Mouse (Mus musculus) cerebellum, adult 11 months (tissue): ENCODE measurements around the gene Gm20708.
"Not testable (repeated sequence)": the region's sequence is repeated elsewhere in the genome, so short reads cannot be mapped to it uniquely, and the experiment has no call there.

Source experiments
- DNase-seq: peaks from one replicate; pipeline ENCODE4 v3.0.0; 2022

The Gm20708 gene

GRCm38 (mm10) chr11:117814704-117815366 lies 5.4 kb downstream of the Gm20708 start:
- no peak for DNase-seq

DNA sequence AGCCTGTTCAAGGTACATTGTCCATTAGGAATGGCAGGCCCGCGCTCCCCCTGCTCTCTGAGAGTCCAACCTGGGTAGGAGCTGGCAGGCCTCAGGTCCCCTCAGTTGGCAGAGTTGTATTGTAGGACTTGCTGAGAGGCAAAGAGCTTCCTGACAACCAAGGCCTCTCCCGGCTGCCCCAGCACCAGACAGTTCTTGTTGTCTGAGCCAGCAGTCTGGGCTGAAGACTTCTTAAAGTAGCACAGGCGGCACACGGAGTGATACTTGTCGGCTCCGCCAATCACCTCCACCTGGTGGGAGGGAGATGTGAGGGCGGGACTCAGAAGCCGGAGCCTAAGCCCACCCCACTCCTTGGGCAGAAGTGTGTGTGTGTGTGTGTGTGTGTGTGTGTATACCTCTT lies 6.4 kb downstream of the Gm20708 start:
- DNase-seq, result not testable (repeated sequence)

- DNase-seq, result no peak
Observed at GRCm38 (mm10) chr11:117816389-117816996, 7.0 kb downstream of the Gm20708 start.

- no peak for DNase-seq
Observed at GRCm38 (mm10) chr11:117819095-117819494, 9.6 kb downstream of the Gm20708 start.

- DNase-seq, result no peak
Observed at GRCm38 (mm10) chr11:117820173-117820572, 10.7 kb downstream of the Gm20708 start.

GRCm38 (mm10) chr11:117821868-117822267 lies 12.4 kb downstream of the Gm20708 start:
- no peak for DNase-seq

- DNase-seq, result no peak
Observed at GRCm38 (mm10) chr11:117822728-117823241, 13.3 kb downstream of the Gm20708 start.

GRCm38 (mm10) chr11:117823411-117823810 lies 13.9 kb downstream of the Gm20708 start:
- DNase-seq, result no peak

- DNase-seq, result peak; percentile 67
Observed at GRCm38 (mm10) chr11:117824060-117824969, 14.8 kb downstream of the Gm20708 start.

DNA sequence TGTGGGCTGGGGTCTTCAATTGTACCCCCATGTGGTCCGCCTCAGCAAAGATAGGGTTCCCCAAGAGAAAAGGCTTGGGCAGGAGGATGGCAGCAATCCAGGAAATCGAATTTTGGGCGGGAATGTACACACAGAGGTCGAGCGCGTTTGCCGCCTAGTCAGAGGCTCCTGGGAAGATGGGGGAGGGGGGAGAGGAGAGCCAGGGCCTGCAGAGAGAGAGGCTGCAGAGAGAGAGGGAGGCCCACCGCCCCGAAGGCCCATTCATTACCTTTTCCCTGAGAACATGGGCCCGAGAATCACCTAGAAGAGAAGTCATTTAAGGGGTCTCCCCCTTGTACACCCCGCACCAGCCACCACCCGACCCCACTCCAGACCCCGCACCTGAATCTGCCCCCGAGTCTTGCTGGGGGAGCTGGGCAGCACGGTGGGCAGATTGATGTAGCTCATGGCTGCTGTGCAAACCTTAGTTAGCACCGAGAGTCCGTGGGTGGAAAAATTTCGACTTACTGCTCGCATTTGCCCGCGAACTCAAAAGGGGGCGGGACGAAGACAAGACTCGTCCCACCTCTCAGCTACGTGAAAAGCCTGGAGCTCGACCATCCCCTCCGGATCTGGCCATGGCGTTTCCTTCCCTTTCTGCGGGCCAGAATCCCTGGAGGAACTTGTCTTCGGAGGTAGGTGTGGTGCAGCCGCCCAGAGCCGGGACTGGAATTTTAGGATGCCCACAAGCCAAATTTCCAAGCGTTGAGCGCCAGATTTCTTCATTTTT lies 16.0 kb downstream of the Gm20708 start, which contains the start of the genes Afmid and Tk1:
Afmid (plus strand) TSS at position 592 of the 769 bp plus-strand sequence.
Tk1 (minus strand) TSS at position 760 of the 769 bp plus-strand sequence.
- no peak for DNase-seq

- DNase-seq, result no peak
Observed at GRCm38 (mm10) chr11:117826164-117826563, 16.7 kb downstream of the Gm20708 start.

DNA sequence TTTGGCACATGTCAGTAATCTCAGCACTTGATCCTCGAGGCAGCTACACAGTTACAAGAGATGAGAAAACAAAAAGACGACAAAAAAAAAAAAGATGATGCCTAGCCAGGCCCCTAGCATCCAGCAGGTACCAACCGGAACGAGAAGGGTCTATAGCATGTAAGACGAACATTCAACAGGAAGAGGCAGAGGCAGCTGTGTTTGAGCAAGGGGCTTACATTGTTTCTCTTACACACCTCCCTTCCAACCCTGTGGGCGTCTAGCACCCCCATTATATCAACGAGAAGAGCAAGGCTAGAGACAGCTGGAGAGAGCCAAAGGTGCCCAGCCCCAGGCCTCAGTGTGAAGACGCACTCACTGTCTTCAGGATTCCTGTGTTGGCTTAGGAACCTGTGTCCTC lies 17.4 kb downstream of the Gm20708 start:
- DNase-seq, result no peak

- DNase-seq, result no peak
Observed at GRCm38 (mm10) chr11:117827386-117827785, 17.9 kb downstream of the Gm20708 start.

GRCm38 (mm10) chr11:117828149-117828887 lies 18.9 kb downstream of the Gm20708 start:
- DNase-seq, result no peak

- no peak for DNase-seq
Observed at GRCm38 (mm10) chr11:117828888-117829604, 19.6 kb downstream of the Gm20708 start.

- DNase-seq, result no peak
Observed at GRCm38 (mm10) chr11:117829671-117830215, 20.3 kb downstream of the Gm20708 start.

- no peak for DNase-seq
Observed at GRCm38 (mm10) chr11:117830401-117830800, 20.9 kb downstream of the Gm20708 start.

GRCm38 (mm10) chr11:117832086-117832969 lies 22.9 kb downstream of the Gm20708 start:
- peak; percentile 34 for DNase-seq

DNA sequence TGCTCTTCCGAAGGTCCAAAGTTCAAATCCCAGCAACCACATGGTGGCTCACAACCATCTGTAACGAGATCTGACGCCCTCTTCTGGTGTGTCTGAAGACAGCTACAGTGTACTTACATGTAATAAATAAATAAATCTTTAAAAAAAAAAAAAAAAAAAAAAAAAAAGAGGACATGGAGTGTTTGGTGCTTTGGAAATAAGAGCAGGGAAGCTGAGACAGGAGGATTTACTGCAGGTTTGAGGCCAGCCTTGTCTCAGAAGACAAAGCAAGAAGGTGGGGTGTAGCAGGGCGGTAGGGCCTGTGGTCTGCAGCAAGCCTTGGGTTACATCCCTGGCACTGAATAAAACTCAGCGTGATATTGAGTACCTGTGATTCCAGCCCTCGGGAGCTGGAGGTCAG lies 24.0 kb downstream of the Gm20708 start:
- not testable (repeated sequence) for DNase-seq

DNA sequence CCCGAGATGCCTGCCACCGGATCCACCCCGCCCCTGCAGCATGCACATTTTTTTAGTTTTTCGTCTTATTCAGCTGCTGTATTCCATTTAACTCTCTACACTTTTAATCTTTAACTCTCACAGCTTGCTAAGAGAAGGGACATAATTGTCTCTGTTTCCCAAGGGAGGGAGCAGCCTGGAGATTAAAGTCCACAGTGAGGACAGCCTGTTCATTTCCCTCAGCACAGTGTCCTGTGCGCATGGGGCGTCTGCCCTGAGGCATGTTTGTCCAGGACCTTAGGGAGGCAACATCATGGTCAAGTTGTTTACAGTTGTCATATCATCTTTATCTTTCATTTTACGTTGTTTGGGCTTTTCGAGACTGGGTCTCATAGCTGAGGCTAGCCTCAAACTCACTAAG lies 24.6 kb downstream of the Gm20708 start:
- no peak for DNase-seq
